Mouse (Mus musculus) embryonic facial prominence, embryonic 15.5 days (tissue): ENCODE measurements at regions not wholly inside any gene's neighbourhood (a gene's known extent, or its start where the extent isn't known, plus 50 kb on each side); places are given as distances from the start of the nearest gene placed in this dataset.

Experiments used
- ATAC-seq: fragments of 200-750 bp; cut with Nextera tagmentation; 2 replicates; pipeline ENCODE4 v1.8.0; 2017; ENCODE audit warnings: low read depth, moderate TSS enrichment; ENCODE audit not compliant: insufficient number of reproducible peaks, low FRiP score, low TSS enrichment
- H3K27ac ChIP-seq: fragments of 300-500 bp; sonication (generic); replicated peaks from 2 replicates; pipeline ENCODE4 v1.5.1; 2015; ENCODE audit warnings: mild to moderate bottlenecking, inconsistent platforms
- H3K27me3 ChIP-seq: fragments of 300-500 bp; sonication (generic); 2 replicates; pipeline ENCODE4 v1.6.1; 2015; ENCODE audit warnings: inconsistent platforms
- H3K36me3 ChIP-seq: fragments of 300-500 bp; sonication (generic); 2 replicates; pipeline ENCODE4 v1.6.1; 2015; ENCODE audit warnings: mild to moderate bottlenecking, inconsistent platforms
- H3K4me1 ChIP-seq: fragments of 300-500 bp; sonication (generic); 2 replicates; pipeline ENCODE4 v1.6.1; 2015; ENCODE audit warnings: inconsistent platforms
- H3K4me2 ChIP-seq: fragments of 300-500 bp; sonication (generic); replicated peaks from 2 replicates; pipeline ENCODE4 v1.6.1; 2015; ENCODE audit warnings: mild to moderate bottlenecking, inconsistent platforms
- H3K4me3 ChIP-seq: fragments of 300-500 bp; sonication (generic); replicated peaks from 2 replicates; pipeline ENCODE4 v1.5.1; 2015; ENCODE audit warnings: mild to moderate bottlenecking, inconsistent platforms
- H3K9ac ChIP-seq: fragments of 300-500 bp; sonication (generic); 2 replicates; pipeline ENCODE4 v1.6.1; 2015; ENCODE audit warnings: inconsistent platforms
- H3K9me3 ChIP-seq: fragments of 300-500 bp; sonication (generic); replicated peaks from 2 replicates; pipeline ENCODE4 v1.6.1; 2016; ENCODE audit warnings: inconsistent platforms
- WGBS: fragments of 180-500 bp; shearing (Covaris S2); methylation state at CpG from one replicate; pipeline ENCODE4 v1.1.7; 2015; 5-methylcytosine and 5-hydroxymethylcytosine counted together

DNA sequence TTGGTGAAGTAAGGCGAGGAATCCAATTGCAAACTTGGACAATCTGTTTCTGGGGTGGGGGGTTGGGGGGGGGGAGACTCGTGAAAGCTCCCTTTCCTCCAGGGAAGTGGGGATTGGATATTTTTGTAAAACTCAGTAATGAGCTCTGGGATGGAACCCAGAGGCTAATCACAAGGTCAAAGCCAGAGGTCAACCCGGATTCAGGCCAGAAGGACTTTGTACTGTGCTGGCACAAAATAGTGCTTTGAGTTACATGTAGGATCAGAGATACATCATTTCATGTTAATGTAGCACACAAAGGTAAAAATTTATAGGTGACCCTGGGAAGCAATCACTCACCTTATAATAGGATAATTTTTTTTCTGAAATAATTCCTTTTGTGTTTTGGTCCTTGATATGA is 309.5 kb upstream of the Slc30a5 start:
- Histone ChIP-seq H3K9me3 (no peaks in the 10 kb centered on the region), H3K9ac (no peak overlapping the region), H3K4me1 (no peaks in the 10 kb centered on the region), H3K27ac (no peak overlapping the region), H3K4me3 (no peak overlapping the region), H3K27me3 (no peaks in the 10 kb centered on the region), H3K4me2 (no peak overlapping the region), H3K36me3 (no peaks in the 10 kb centered on the region)
- no peak for ATAC-seq
- 48% methylated on average over 3 of the region's 3 CpGs for WGBS

DNA sequence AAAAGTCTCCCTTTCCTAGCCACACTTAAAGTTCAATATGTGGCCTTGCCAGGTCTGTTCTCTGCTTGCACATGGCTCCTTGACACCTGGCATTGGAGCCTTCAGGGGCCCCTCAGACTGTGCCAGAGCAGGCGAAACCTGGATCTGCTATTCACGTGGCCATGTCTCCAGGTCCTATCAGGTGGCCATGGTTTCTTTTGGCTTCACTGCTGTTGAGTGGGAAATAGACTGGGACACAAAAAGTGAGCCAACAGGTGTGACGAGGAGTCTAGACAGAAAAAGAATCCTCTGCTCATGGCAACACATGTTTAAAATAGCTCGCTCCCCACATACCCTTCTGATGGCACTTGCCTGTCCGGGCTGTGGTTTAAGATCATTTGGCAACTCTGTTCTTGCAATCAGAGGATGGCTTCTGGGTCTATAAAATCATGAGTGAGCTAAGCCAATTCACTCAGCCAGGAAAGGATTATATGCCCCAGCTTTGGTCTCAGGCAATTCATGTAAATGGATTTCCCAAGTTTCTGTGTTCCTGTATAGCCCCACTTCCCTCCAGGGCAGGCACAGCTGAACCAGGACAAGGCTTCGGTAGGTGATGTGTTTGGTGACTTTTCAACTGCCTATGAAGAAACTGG is 309.0 kb upstream of the Slc30a5 start:
- WGBS: 63% methylated on average over 6 of the region's 6 CpGs
- Histone ChIP-seq H3K27me3 (no peaks in the 10 kb centered on the region), H3K9me3 (no peaks in the 10 kb centered on the region), H3K4me2 (no peak overlapping the region), H3K36me3 (no peaks in the 10 kb centered on the region), H3K27ac (no peak overlapping the region), H3K4me1 (no peaks in the 10 kb centered on the region), H3K9ac (no peak overlapping the region), H3K4me3 (no peak overlapping the region)
- no peak for ATAC-seq

DNA sequence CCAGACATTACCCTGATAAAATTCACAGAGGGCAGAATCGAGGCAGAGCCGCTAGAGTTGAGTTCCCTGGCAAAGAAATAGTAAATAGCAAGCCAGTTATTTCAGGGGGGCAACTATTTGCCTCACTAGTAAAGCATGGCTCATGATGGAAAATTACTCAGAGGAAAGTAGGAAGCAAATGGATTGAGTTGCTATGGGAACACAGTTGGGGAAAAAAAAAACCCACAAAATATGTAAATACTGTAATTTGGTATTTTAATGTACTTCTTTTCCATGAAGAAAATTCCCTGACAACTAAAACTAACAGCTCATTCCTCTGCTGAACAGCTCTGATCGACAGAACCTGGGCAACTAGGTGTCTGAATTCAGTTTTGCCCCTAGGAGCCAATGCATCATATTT is 296.2 kb upstream of the Slc30a5 start:
- H3K36me3 ChIP-seq: no peaks in the 10 kb centered on the region
- H3K4me2 ChIP-seq: no peak overlapping the region
- no peaks in the 10 kb centered on the region for H3K9me3 ChIP-seq
- H3K27ac ChIP-seq: no peak overlapping the region
- H3K4me3 ChIP-seq: no peak overlapping the region
- WGBS: 68% methylated on average over 3 of the region's 3 CpGs
- H3K9ac ChIP-seq: no peak overlapping the region
- no peak for ATAC-seq
- no peaks in the 10 kb centered on the region for H3K27me3 ChIP-seq
- no peaks in the 10 kb centered on the region for H3K4me1 ChIP-seq

DNA sequence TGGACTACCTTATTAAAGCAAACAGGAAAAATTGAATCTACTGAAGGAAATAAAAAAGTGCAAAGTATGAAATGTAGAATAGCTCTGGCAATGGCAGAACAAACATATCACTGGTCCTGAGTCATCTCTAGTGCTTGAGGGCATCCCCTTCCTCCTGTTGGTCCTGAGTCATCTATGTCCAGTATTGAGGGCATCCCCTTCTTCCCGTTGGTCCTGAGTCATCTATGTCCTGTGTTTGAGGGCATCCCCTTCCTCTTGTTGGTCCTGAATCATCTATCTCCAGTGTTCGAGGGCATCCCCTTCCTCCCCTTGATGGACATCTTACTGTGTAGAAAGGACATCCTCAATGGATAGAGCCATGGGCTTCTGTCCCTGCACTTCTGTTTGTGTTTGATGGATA is 294.6 kb upstream of the Slc30a5 start:
- 81% methylated on average over 2 of the region's 2 CpGs for WGBS
- H3K4me2 ChIP-seq: no peak overlapping the region
- no peak overlapping the region for H3K9ac ChIP-seq
- H3K27ac ChIP-seq: no peak overlapping the region
- H3K4me3 ChIP-seq: no peak overlapping the region
- no peaks in the 10 kb centered on the region for H3K4me1 ChIP-seq
- H3K9me3 ChIP-seq: no peaks in the 10 kb centered on the region
- H3K36me3 ChIP-seq: no peaks in the 10 kb centered on the region
- ATAC-seq: no peak
- no peaks in the 10 kb centered on the region for H3K27me3 ChIP-seq

DNA sequence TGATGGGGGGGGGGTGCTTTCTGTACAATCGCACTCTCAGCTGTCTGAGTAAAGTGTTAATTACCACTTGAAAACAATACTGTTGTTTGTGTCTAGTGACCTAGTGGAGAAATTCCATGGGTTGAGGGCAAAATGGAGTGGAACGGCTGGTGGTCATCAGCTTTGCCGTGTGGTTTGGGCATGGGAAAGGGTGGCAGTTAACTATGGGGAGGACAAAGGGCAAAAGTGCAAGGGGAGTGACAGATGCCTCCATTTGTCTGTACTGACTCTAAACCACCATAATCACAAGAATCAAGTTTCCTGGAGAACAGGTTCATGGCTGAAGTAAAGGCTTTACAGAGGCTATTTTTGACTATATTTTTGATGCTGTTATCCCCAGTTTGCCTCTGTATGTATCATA is 294.0 kb upstream of the Slc30a5 start:
- no peaks in the 10 kb centered on the region for H3K4me1 ChIP-seq
- H3K36me3 ChIP-seq: no peaks in the 10 kb centered on the region
- H3K9ac ChIP-seq: no peak overlapping the region
- H3K9me3 ChIP-seq: no peaks in the 10 kb centered on the region
- no peaks in the 10 kb centered on the region for H3K27me3 ChIP-seq
- no peak for ATAC-seq
- H3K4me3 ChIP-seq: no peak overlapping the region
- 69% methylated on average over 3 of the region's 3 CpGs for WGBS
- no peak overlapping the region for H3K27ac ChIP-seq
- H3K4me2 ChIP-seq: no peak overlapping the region

DNA sequence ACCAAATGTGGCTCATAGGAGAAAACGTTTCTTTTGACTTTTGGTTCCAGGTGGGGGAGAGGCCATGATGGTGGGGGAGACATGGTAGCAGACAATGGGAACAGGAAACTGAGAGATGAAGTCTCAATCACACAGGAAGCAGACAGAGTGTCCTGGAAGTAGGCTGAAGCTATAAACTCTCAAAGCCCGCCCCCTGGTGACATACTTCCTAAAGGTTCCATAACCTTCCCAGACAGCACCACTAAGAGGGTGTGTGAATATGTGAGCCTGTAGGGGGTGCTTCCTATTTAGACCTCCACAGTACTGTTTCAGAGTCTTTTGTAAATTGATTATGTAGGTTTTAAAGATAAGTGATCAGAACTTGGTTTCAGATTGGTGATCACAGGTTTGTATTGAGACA is 284.1 kb upstream of the Slc30a5 start:
- Histone ChIP-seq H3K27me3 (no peaks in the 10 kb centered on the region), H3K9me3 (no peaks in the 10 kb centered on the region), H3K4me3 (no peak overlapping the region), H3K36me3 (no peaks in the 10 kb centered on the region), H3K27ac (no peak overlapping the region), H3K4me2 (no peak overlapping the region), H3K4me1 (no peaks in the 10 kb centered on the region), H3K9ac (no peak overlapping the region)
- ATAC-seq: no peak
- WGBS: 78% methylated on average over 2 of the region's 2 CpGs

DNA sequence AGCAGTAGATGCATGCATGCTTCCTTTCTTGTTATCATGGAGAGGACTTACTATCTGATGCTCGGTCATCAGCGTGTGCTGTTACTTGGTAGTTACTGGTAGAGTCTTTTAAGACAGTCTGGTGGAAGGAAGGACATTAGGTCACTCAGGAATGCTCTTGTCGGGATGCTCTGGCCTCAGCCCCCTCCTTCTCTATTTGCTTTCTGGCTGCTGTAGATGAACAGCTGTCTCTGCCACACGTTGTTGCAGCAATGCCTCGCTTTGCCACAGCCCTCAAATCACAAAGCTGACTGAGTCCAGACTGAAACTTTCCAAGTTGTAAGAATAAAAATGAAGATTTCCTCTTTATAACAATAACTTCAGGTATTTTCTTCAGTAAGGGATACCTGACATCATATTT is 282.1 kb upstream of the Slc30a5 start:
- 76% methylated on average over 5 of the region's 5 CpGs for WGBS
- H3K9ac ChIP-seq: no peak overlapping the region

DNA sequence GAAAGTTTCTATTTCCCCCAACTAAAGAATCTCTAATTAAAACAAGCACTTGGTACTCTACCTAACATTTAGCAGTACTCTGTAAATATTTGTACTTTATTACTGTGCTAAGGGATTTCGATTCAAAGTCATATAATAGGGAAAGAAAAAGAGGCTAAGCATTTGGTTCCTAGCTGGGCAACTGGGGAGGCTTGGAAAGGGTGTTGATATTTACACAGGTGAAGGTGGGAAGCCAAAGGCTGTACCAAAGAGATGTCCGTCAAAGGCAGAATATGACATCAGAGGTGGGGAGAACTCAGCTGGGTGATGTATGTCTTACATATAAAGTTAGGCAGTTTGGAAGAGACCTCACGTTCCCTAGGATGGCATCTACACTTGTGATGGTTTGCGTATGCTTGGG is 278.9 kb upstream of the Slc30a5 start:
- Histone ChIP-seq H3K27ac (no peak overlapping the region), H3K4me1 (no peaks in the 10 kb centered on the region; the same call in 1 of the 2 replicates), H3K27me3 (no peaks in the 10 kb centered on the region), H3K9ac (no peak overlapping the region), H3K4me2 (no peak overlapping the region), H3K4me3 (no peak overlapping the region), H3K9me3 (no peaks in the 10 kb centered on the region), H3K36me3 (no peaks in the 10 kb centered on the region)
- ATAC-seq: no peak
- 80% methylated on average over 4 of the region's 4 CpGs for WGBS

More for the DNA sequence above, 282.1 kb upstream of the Slc30a5 start:
- Histone ChIP-seq H3K4me2 (no peak overlapping the region), H3K4me3 (no peak overlapping the region), H3K27me3 (no peaks in the 10 kb centered on the region), H3K27ac (no peak overlapping the region), H3K36me3 (no peaks in the 10 kb centered on the region), H3K4me1 (no peaks in the 10 kb centered on the region), H3K9me3 (no peaks in the 10 kb centered on the region)
- no peak for ATAC-seq

DNA sequence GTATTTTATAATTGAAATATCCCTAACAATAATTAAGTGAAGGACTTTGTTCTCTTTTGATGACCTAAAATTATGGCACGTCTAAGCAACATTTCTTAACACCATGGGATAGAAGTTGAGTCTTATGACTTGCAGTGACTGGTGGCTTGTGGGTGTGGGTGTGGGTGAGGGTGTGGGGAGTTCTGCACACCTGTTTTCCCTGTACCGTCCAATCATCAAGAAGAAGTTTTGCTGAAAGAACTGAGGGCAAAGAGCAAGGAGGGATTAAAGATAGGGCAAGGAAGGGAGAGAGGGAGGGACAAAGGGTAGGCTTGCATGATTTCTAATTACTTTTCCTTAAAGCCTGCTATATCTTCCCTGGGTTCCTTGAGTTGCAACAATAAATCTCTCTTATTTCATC is 278.5 kb upstream of the Slc30a5 start:
- no peaks in the 10 kb centered on the region for H3K36me3 ChIP-seq
- no peak overlapping the region for H3K4me3 ChIP-seq
- WGBS: 72% methylated on average over 2 of the region's 2 CpGs
- ATAC-seq: no peak
- no peaks in the 10 kb centered on the region; the same call in 1 of the 2 replicates for H3K4me1 ChIP-seq
- no peaks in the 10 kb centered on the region for H3K27me3 ChIP-seq
- H3K27ac ChIP-seq: no peak overlapping the region
- no peaks in the 10 kb centered on the region for H3K9me3 ChIP-seq
- H3K9ac ChIP-seq: no peak overlapping the region
- no peak overlapping the region for H3K4me2 ChIP-seq

DNA sequence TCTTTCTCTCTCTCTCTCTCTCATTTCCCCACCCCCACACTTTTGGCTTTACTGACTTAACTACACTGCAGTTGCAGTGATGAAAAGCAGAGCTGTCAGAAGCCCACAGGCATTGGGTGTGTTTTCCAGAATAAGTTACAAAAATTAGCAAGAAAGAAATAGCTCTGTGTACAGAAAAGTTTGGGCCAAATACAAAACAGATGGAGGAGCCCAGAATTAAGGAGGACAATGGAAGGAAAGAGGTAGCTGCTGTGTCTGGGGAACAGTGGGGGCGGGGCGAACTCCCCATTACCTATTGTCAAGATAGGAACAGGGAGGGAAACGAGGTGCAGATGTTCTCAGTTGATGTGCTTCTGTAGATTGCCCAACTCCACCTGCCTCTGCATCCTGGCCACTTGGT is 267.4 kb upstream of the Slc30a5 start:
- Histone ChIP-seq H3K4me1 (peaks cover 5% of the 10 kb centered on the region; the same call in 1 of the 2 replicates), H3K27ac (no peak overlapping the region), H3K36me3 (no peaks in the 10 kb centered on the region), H3K9ac (no peak overlapping the region), H3K27me3 (no peaks in the 10 kb centered on the region), H3K4me3 (no peak overlapping the region), H3K4me2 (no peak overlapping the region), H3K9me3 (no peaks in the 10 kb centered on the region)
- peak; percentile 70 for ATAC-seq
- 42% methylated on average over 3 of the region's 3 CpGs for WGBS

DNA sequence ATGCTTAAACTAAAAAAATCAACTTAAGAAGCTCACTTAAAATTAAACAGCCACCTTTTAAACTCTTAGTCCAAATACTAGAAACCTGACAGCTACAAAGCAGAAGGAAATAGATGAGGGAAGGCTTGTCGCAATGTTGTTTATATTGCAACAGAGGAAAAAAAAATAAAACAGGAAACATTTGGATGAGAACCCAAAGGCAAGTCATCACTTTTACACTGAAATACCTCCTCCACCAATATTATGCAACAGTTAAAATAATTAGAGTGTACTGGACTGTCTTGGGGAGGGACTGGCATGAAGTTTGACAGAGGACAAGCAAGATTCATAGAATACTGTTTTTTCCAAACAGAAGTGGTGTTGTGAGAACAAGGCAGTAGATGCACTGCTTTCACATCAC is 263.6 kb upstream of the Slc30a5 start:
- WGBS: 74% methylated on average over 1 of the region's 1 CpGs
- ATAC-seq: no peak
- Histone ChIP-seq H3K27ac (no peak overlapping the region), H3K4me1 (peaks cover 12% of the 10 kb centered on the region; the same call in 1 of the 2 replicates), H3K9ac (no peak overlapping the region), H3K27me3 (no peaks in the 10 kb centered on the region), H3K36me3 (no peaks in the 10 kb centered on the region), H3K9me3 (no peaks in the 10 kb centered on the region), H3K4me2 (no peak overlapping the region), H3K4me3 (no peak overlapping the region)

DNA sequence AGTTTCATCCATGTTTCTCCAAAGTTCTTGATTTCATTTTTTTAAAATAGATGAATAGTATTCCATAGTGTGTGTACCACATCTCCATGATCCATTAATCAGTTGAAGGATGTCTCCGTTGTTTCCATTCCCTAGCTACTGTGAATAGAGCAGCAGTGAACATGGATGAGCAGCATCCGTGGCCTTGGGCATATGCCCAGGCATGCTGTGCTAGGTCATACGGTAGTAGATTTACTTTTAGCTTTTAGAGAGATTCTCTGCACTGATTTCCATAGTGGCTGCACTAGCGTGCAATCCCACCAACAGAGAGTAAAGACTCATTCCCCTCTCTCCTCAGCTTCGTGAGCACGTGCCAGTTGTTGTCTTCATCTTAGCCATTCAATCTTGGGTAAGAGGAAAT is 263.0 kb upstream of the Slc30a5 start:
- Histone ChIP-seq H3K9me3 (no peaks in the 10 kb centered on the region), H3K4me1 (peaks cover 12% of the 10 kb centered on the region; the same call in 1 of the 2 replicates), H3K36me3 (no peaks in the 10 kb centered on the region), H3K4me3 (no peak overlapping the region), H3K27me3 (no peaks in the 10 kb centered on the region), H3K4me2 (no peak overlapping the region), H3K9ac (no peak overlapping the region), H3K27ac (no peak overlapping the region)
- ATAC-seq: no peak
- 81% methylated on average over 6 of the region's 6 CpGs for WGBS
